Mouse (Mus musculus) cerebellum, adult 2 months (tissue): ENCODE data around the gene Slc10a7. TPM values are rescaled to one million over a fixed set of nuclear protein-coding genes. Genes with fewer than 3 reads are reported as not detected.

ENCODE experiments used
- DNase-seq, 2 experiments: peaks; one replicate each; pipeline ENCODE4 v3.0.0; 2021
- H3K27ac ChIP-seq: fragments of 200-500 bp; 2 replicates; pipeline ENCODE4 v1.5.1; 2012; ENCODE audit warnings: low read length, control low read depth, inconsistent platforms; ENCODE audit not compliant: insufficient read depth
- H3K27me3 ChIP-seq: fragments of 200-500 bp; 2 replicates; pipeline ENCODE4 v1.6.1; 2012; ENCODE audit warnings: inconsistent platforms, mild to moderate bottlenecking, low read length, moderate library complexity; ENCODE audit not compliant: control insufficient read depth, insufficient read depth
- H3K4me1 ChIP-seq: fragments of 200-500 bp; 2 replicates; pipeline ENCODE4 v1.6.1; 2011; ENCODE audit warnings: low read length; ENCODE audit not compliant: control insufficient read depth, insufficient read depth
- H3K4me3 ChIP-seq: fragments of 200-500 bp; replicated peaks from 2 replicates; pipeline ENCODE3; 2011; ENCODE audit warnings: mild to moderate bottlenecking, low read depth, low read length, control low read depth; ENCODE audit not compliant: insufficient read depth
- CTCF ChIP-seq: fragments of 200-500 bp; IDR thresholded peaks from 2 replicates; pipeline ENCODE4 v1.5.1; 2011; ENCODE audit warnings: low read depth, mild to moderate bottlenecking, control low read depth, low read length, moderate library complexity, borderline replicate concordance; ENCODE audit not compliant: insufficient read depth
- POLR2A ChIP-seq: fragments of 200-500 bp; IDR thresholded peaks from 2 replicates; pipeline ENCODE4 v1.6.1; 2011; ENCODE audit warnings: low read length, control low read depth, borderline replicate concordance; ENCODE audit not compliant: insufficient read depth
- WGBS: fragments of 180-500 bp; shearing (Covaris S2); methylation state at CpG from one replicate; pipeline ENCODE4 v1.1.7; 2018; 5-methylcytosine and 5-hydroxymethylcytosine counted together
- polyA plus RNA-seq: library from polyadenylated mRNA; depleted of rRNA; stranded (reverse); fragments of >200 nt; gene quantifications from 2 replicates; pipeline ENCODE4 v1.2.3, GENCODE M21; 2012

Gene Slc10a7
- polyA plus RNA-seq, 1 experiment: 6.7 TPM

GRCm38 (mm10) chr8:78668206-78668605 is 159.1 kb downstream of the Slc10a7 start:
- H3K27me3 ChIP-seq: no peaks in the 10 kb centered on the region
- no peak for DNase-seq
- H3K4me1 ChIP-seq: peaks cover 11% of the 10 kb centered on the region
- H3K4me3 ChIP-seq: no peak overlapping the region
- 85% methylated on average over 5 of the region's 5 CpGs for WGBS
- no peak for TF ChIP-seq CTCF
- no peak for TF ChIP-seq POLR2A
- no peak overlapping the region for H3K27ac ChIP-seq

- no peak for TF ChIP-seq POLR2A
- TF ChIP-seq CTCF: no peak
- H3K27me3 ChIP-seq: no peaks in the 10 kb centered on the region
- DNase-seq: no peak
- no peak overlapping the region for H3K27ac ChIP-seq
- 96% methylated on average over 7 of the region's 7 CpGs for WGBS
- no peak overlapping the region for H3K4me3 ChIP-seq
- no peaks in the 10 kb centered on the region for H3K4me1 ChIP-seq
Observed at GRCm38 (mm10) chr8:78670241-78670640, 161.1 kb downstream of the Slc10a7 start.

- Histone ChIP-seq H3K27ac (no peak overlapping the region), H3K27me3 (no peaks in the 10 kb centered on the region), H3K4me1 (no peaks in the 10 kb centered on the region), H3K4me3 (no peak overlapping the region)
- DNase-seq: no peak
- no peak for TF ChIP-seq POLR2A
- 89% methylated on average over 10 of the region's 10 CpGs for WGBS
Observed at GRCm38 (mm10) chr8:78678541-78679219, 169.5 kb downstream of the Slc10a7 start.

GRCm38 (mm10) chr8:78690795-78691194 is 181.6 kb downstream of the Slc10a7 start:
- Histone ChIP-seq H3K4me1 (peaks cover 7% of the 10 kb centered on the region; the same call in 1 of the 2 replicates), H3K27ac (no peak overlapping the region), H3K4me3 (no peak overlapping the region), H3K27me3 (no peaks in the 10 kb centered on the region)
- no peak for TF ChIP-seq POLR2A
- TF ChIP-seq CTCF: no peak
- WGBS: 22% methylated on average over 10 of the region's 10 CpGs
- DNase-seq: peak in 1 of 2 experiments; percentile 6

GRCm38 (mm10) chr8:78698331-78698741 is 189.2 kb downstream of the Slc10a7 start:
- Histone ChIP-seq H3K27me3 (no peaks in the 10 kb centered on the region), H3K4me3 (no peak overlapping the region), H3K27ac (no peak overlapping the region), H3K4me1 (no peaks in the 10 kb centered on the region)
- DNase-seq: peak; percentile 53 to 67
- TF ChIP-seq CTCF (no peak), POLR2A (no peak)
- WGBS: 60% methylated on average over 14 of the region's 14 CpGs

GRCm38 (mm10) chr8:78703068-78703820 is 194.1 kb downstream of the Slc10a7 start:
- DNase-seq: no peak
- no peak overlapping the region for H3K4me3 ChIP-seq
- 52% methylated on average over 11 of the region's 11 CpGs for WGBS
- H3K27me3 ChIP-seq: no peaks in the 10 kb centered on the region
- TF ChIP-seq POLR2A (no peak), CTCF (no peak)
- H3K4me1 ChIP-seq: no peaks in the 10 kb centered on the region
- no peak overlapping the region for H3K27ac ChIP-seq

- WGBS: 77% methylated on average over 9 of the region's 9 CpGs
- Histone ChIP-seq H3K4me3 (no peak overlapping the region), H3K27ac (no peak overlapping the region), H3K27me3 (no peaks in the 10 kb centered on the region), H3K4me1 (no peaks in the 10 kb centered on the region)
- no peak for TF ChIP-seq CTCF
- no peak for TF ChIP-seq POLR2A
- no peak for DNase-seq
Observed at GRCm38 (mm10) chr8:78705980-78706379, 196.8 kb downstream of the Slc10a7 start.

GRCm38 (mm10) chr8:78709948-78710644 is 200.9 kb downstream of the Slc10a7 start:
- TF ChIP-seq CTCF: no peak
- no peak for TF ChIP-seq POLR2A
- DNase-seq: no peak
- Histone ChIP-seq H3K27ac (no peak overlapping the region), H3K27me3 (no peaks in the 10 kb centered on the region), H3K4me1 (no peaks in the 10 kb centered on the region; the same call in 1 of the 2 replicates), H3K4me3 (no peak overlapping the region)
- 66% methylated on average over 11 of the region's 11 CpGs for WGBS
